Mouse (Mus musculus): ENCODE results near the gene Tmem266.

Gene Tmem266

GRCm38 (mm10) chr9:55329401-55329800 is 2.7 kb downstream of the Tmem266 start:
- DNase-seq (ENCODE audit: low read depth, low spot score) = no peak

GRCm38 (mm10) chr9:55332476-55332875 is 5.8 kb downstream of the Tmem266 start:
- DNase-seq (ENCODE audit: low read depth, low spot score) = no peak

- DNase-seq (ENCODE audit: low read depth, low spot score) = no peak
These were observed 6.2 kb downstream of the Tmem266 start for GRCm38 (mm10) chr9:55332949-55333348.

GRCm38 (mm10) chr9:55344165-55344564 is 17.5 kb downstream of the Tmem266 start:
- no peak for DNase-seq (ENCODE audit: low read depth, low spot score)

GRCm38 (mm10) chr9:55345332-55345731 is 18.6 kb downstream of the Tmem266 start:
- DNase-seq (ENCODE audit: low read depth, low spot score) = no peak

GRCm38 (mm10) chr9:55348664-55349063 is 22.0 kb downstream of the Tmem266 start:
- no peak for DNase-seq (ENCODE audit: low read depth, low spot score)

- DNase-seq (ENCODE audit: low read depth, low spot score) = no peak
These were observed 28.0 kb downstream of the Tmem266 start for GRCm38 (mm10) chr9:55354686-55355085.

GRCm38 (mm10) chr9:55355270-55355834 is 28.6 kb downstream of the Tmem266 start:
- DNase-seq (ENCODE audit: low read depth, low spot score) = no peak

- DNase-seq (ENCODE audit: low read depth, low spot score) = no peak
These were observed 30.5 kb downstream of the Tmem266 start for GRCm38 (mm10) chr9:55357164-55357563.

- DNase-seq (ENCODE audit: low read depth, low spot score) = no peak
These were observed 33.7 kb downstream of the Tmem266 start for GRCm38 (mm10) chr9:55360372-55360771.

GRCm38 (mm10) chr9:55360861-55361260 is 34.1 kb downstream of the Tmem266 start:
- DNase-seq (ENCODE audit: low read depth, low spot score) = no peak

GRCm38 (mm10) chr9:55361969-55362368 is 35.3 kb downstream of the Tmem266 start:
- DNase-seq (ENCODE audit: low read depth, low spot score) = no peak

- DNase-seq (ENCODE audit: low read depth, low spot score) = no peak
These were observed 37.0 kb downstream of the Tmem266 start for GRCm38 (mm10) chr9:55363707-55364106.

- DNase-seq (ENCODE audit: low read depth, low spot score) = no peak
These were observed 41.3 kb downstream of the Tmem266 start for GRCm38 (mm10) chr9:55368011-55368410.

GRCm38 (mm10) chr9:55371908-55372307 is 45.2 kb downstream of the Tmem266 start:
- DNase-seq (ENCODE audit: low read depth, low spot score) = no peak

GRCm38 (mm10) chr9:55377603-55378250 is 51.0 kb downstream of the Tmem266 start:
- no peak for DNase-seq (ENCODE audit: low read depth, low spot score)

GRCm38 (mm10) chr9:55381456-55381855 is 54.7 kb downstream of the Tmem266 start:
- no peak for DNase-seq (ENCODE audit: low read depth, low spot score)

- peak; percentile 38 for DNase-seq (ENCODE audit: low read depth, low spot score)
These were observed 55.7 kb downstream of the Tmem266 start for GRCm38 (mm10) chr9:55382441-55382840.

GRCm38 (mm10) chr9:55386117-55386516 is 59.4 kb downstream of the Tmem266 start:
- no peak for DNase-seq (ENCODE audit: low read depth, low spot score)

GRCm38 (mm10) chr9:55387862-55388505 is 61.3 kb downstream of the Tmem266 start:
- no peak for DNase-seq (ENCODE audit: low read depth, low spot score)

GRCm38 (mm10) chr9:55391909-55392658 is 65.4 kb downstream of the Tmem266 start:
- DNase-seq (ENCODE audit: low read depth, low spot score) = peak; percentile 42

- no peak for DNase-seq (ENCODE audit: low read depth, low spot score)
These were observed 68.9 kb downstream of the Tmem266 start for GRCm38 (mm10) chr9:55395650-55396049.

Measured in WW6 (cell line).